Mouse (Mus musculus) inflammation-experienced regulatory T-cells, adult 6 months (primary cell): ENCODE measurements around the gene Lgals7. TPM values are rescaled to one million over a fixed set of nuclear protein-coding genes. Genes with fewer than 3 reads are reported as not detected.
"Not testable (repeated sequence)": the region's sequence is repeated elsewhere in the genome, so short reads cannot be mapped to it uniquely, and the experiment has no call there.

Experiments
- ATAC-seq: one replicate; pipeline ENCODE4 v1.8.0; 2017
- polyA plus RNA-seq, 3 experiments: library from polyadenylated mRNA; unstranded; fragments of 100-300 nt; shearing (Covaris generic); gene quantifications; one replicate each; pipeline ENCODE4 v1.2.1; 2017

The Lgals7 gene
- polyA plus RNA-seq, 3 experiments from 2014 or later, result 0.46 to 5.6 TPM; not detected in 1

GRCm38 (mm10) chr7:28877856-28878255, 14.2 kb downstream of the Lgals7 start:
- ATAC-seq, result no peak

GRCm38 (mm10) chr7:28879606-28880005, 16.0 kb downstream of the Lgals7 start:
- no peak for ATAC-seq

- no peak for ATAC-seq
Observed at GRCm38 (mm10) chr7:28880554-28880953, 16.9 kb downstream of the Lgals7 start.

GRCm38 (mm10) chr7:28881199-28881598, 17.5 kb downstream of the Lgals7 start, which contains the start of gene Capn12:
TSS of gene Capn12 (plus strand) at chr7:28881422.
- no peak for ATAC-seq

- no peak for ATAC-seq
Observed at GRCm38 (mm10) chr7:28883039-28883438, 19.4 kb downstream of the Lgals7 start.

GRCm38 (mm10) chr7:28883704-28884103, 20.1 kb downstream of the Lgals7 start:
- not testable (repeated sequence) for ATAC-seq

GRCm38 (mm10) chr7:28886486-28886885, 22.8 kb downstream of the Lgals7 start:
- no peak for ATAC-seq

GRCm38 (mm10) chr7:28888701-28889161, 25.1 kb downstream of the Lgals7 start:
- ATAC-seq, result no peak

GRCm38 (mm10) chr7:28892601-28893000, 28.9 kb downstream of the Lgals7 start:
- ATAC-seq, result no peak

GRCm38 (mm10) chr7:28893643-28894265, 30.1 kb downstream of the Lgals7 start:
- ATAC-seq, result no peak

- ATAC-seq, result no peak
Observed at GRCm38 (mm10) chr7:28894942-28895341, 31.3 kb downstream of the Lgals7 start.

GRCm38 (mm10) chr7:28897661-28898060, 34.0 kb downstream of the Lgals7 start:
- ATAC-seq, result no peak

GRCm38 (mm10) chr7:28899972-28900371, 36.3 kb downstream of the Lgals7 start:
- no peak for ATAC-seq

- no peak for ATAC-seq
Observed at GRCm38 (mm10) chr7:28901311-28902125, 37.9 kb downstream of the Lgals7 start.

- no peak for ATAC-seq
Observed at GRCm38 (mm10) chr7:28902180-28902579, 38.5 kb downstream of the Lgals7 start.

GRCm38 (mm10) chr7:28902809-28903208, 39.2 kb downstream of the Lgals7 start:
- ATAC-seq, result no peak

GRCm38 (mm10) chr7:28903778-28904177, 40.1 kb downstream of the Lgals7 start:
- ATAC-seq, result no peak

GRCm38 (mm10) chr7:28907195-28907594, 43.5 kb downstream of the Lgals7 start:
- ATAC-seq, result no peak

- no peak for ATAC-seq
Observed at GRCm38 (mm10) chr7:28911632-28912031, 48.0 kb downstream of the Lgals7 start.

- ATAC-seq, result no peak
Observed at GRCm38 (mm10) chr7:28913171-28913570, 49.5 kb downstream of the Lgals7 start.
